Mouse (Mus musculus): ENCODE data around the gene Dact2.
A peak's percentile ranks its signal among the peaks of the same experiment; 100 is the strongest.

Dact2 gene

DNA sequence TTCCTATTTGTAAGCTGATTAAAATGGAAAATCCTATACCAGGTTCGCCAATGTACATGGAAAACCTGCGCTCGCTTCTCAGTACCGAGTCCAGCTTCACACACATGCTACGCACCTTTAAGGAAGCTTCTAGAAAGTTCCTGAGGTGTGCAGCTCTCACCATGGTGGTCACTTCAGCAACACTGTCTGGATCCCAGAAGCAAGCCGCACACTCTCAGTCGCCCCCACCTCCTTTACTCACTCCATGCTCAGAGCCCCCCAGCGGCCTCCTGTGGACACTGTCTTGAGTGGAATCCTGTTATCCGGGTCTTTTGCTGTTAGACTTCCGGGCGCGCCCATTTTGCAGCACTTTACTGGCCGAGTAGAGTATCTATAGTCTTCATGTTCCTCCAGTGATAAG, at the start of gene Dact2:
Gene Dact2 (minus strand): TSS at position 244 of the 400 bp plus-strand sequence.
- no peak for DNase-seq (ENCODE audit: low read depth, low spot score)

DNA sequence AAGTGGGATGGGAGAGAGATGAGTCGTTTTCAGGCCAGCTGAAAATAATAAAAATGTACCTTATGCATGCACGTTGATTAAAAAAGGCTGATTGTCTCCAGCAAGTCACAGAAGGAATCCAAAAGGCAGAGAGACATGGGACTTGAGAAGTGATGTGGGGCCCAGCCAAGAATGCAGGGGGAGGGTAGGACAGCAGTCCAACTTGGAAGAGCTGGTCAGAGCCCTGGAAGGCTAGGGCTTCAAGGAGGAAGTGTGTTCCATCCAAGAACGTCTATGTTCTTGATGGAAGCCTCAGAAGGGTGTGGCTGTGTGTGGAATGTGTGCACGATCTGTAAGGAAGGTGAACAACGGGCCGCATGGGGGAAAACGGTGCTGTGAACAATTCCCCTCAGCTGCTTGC, 48.4 kb upstream of the Dact2 start:
- DNase-seq (ENCODE audit: low read depth, low spot score): no peak

DNA sequence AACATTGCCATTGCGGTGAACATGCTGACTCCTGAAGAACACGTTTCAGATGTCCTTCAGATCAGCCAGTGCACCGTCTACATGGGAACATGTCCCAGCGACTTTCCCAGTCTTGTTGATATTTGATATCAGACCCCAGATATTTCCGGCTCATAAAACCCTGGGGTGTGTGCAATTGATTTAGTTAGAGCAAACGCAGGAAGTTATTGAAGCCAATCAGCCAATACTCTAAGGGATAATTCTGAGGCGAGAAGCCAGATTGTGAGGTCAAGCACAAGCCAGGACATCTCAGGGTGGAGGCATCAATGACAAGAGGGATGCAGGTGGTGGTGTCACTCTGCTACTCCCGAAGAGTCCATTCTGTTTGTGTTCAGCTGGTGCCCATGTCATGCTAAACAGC, 46.3 kb upstream of the Dact2 start:
- no peak for DNase-seq (ENCODE audit: low read depth, low spot score)

DNA sequence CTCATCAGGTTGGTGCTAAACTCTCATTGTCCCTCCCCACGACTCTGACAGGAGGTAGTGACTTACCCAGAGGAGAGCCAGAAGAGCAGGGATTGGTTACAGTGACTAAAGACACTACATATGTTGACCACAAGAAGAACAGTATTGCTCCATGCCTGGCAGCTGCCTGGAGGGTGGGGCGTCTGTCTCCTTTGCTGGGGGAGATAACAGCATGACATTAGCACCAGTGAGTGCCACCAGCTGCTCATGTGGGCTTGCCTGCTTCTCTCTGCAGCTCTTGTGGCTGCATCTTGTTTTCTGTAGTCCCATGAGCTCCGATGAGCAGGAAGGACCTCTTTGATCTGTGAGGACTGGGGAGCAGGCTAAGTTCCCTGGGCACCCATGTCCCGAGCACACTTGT, 45.5 kb upstream of the Dact2 start:
- no peak for DNase-seq (ENCODE audit: low read depth, low spot score)

DNA sequence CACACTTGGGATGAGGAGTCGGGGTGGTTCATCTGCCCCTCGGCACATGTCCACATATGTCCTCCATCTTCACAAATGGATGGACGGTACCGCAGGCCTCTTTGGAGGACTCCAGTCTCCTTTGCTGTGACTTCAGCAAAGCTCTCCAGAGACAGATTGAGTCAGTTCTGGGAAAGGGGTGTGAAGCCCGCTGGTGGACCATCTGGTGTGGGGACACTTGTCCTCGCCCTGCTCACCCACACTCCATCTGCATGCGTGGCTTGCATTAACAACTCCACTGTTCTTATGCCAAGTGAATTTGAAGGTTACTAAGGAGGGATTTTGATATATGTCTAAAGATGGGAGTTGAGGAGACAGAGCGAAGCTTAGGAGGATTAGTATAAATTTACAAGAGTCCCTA, 43.8 kb upstream of the Dact2 start:
- no peak for DNase-seq (ENCODE audit: low read depth, low spot score)

DNA sequence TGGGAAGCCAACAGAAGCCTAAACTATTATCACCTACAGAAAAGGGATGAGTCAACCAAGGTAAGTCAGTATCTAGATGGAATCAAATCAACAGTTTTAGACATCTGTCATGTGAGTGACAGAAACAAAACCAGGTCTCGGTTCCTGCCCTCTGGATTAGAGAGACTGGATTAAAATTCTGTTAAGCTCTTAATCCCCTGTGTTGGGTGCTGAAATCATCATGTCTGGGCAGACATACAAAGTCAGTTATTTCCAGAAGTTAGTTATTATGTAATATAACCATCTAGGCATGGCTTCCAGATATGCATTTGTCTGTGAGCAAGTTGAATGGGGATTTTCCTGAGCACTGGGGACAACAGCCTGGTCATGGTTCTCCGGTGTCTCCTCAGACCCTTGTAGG, 42.2 kb upstream of the Dact2 start:
- no peak for DNase-seq (ENCODE audit: low read depth, low spot score)

DNA sequence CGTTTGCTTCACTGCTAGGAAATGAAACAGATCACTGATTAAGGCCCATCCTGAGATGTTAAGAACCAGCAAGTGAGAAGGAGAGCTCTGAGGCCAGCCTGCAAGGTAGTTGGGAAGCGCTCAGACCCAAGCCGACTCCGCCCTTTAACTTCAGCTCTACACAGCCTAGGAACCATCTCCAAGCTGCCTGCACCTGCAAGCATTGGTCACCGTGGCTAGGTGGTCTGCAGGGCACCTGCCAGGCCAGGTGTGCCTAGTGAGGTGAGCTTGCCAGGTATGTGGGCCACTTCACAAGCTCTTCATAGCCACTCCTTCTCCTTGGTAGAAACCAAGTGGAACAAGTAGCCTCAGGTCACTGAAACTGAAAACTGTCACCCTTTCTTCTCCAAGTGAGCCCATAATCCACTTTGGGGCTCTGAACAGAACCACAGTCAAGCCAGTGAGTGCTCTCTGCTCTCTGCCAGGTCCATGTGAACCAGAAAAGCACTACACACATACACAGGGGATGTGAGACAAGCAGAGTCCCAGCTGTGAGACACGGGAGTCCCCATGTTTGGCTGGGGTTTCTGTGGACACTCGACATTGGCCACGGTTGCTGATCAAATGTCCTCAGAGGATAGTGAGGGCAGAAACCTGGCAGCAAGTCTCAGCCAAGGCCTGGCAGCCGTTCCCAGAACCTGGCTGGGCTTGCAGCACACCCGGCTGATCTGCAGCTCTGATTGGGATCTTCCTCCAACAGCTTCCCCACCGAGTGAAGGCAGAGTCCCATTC, 40.3 kb upstream of the Dact2 start:
- DNase-seq (ENCODE audit: low read depth, low spot score): no peak

DNA sequence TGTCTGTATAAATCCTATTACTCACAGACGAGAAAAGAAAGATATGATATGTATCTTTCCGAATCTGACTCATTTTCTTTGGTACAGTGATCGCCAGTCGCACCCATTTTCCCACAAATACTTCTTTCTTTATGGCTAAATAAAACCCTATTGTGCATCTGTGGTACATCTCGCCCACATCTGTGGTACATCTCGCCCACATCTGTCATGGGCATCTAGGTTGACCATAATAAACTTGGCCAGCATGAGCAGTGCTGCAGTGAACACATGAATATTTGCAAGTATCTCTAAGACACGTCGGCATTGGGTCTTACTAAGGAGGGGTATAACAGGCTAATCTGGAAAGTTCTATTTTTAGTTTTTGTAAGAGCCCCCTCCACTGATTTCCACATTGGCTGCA, 38.5 kb upstream of the Dact2 start:
- DNase-seq (ENCODE audit: low read depth, low spot score): no peak

DNA sequence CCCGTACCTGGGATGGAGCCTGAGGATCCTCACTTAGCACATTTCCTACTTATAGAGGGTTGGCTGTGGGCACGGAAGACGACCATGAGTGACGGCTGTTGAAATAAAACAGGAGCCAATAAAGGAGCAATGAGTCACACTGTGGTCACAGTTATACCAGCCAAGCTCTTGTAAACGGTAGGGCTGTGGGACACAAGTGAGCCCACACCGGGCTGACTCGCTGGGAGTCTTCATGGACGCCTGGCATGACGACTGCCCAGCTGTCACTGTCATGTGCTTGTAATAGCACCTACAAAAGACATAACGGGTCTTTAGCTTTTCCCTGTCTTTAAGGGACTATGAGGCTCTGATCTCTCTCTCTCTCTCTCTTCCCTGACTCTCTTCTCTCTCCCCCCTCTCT, 35.9 kb upstream of the Dact2 start:
- DNase-seq (ENCODE audit: low read depth, low spot score): no peak

DNA sequence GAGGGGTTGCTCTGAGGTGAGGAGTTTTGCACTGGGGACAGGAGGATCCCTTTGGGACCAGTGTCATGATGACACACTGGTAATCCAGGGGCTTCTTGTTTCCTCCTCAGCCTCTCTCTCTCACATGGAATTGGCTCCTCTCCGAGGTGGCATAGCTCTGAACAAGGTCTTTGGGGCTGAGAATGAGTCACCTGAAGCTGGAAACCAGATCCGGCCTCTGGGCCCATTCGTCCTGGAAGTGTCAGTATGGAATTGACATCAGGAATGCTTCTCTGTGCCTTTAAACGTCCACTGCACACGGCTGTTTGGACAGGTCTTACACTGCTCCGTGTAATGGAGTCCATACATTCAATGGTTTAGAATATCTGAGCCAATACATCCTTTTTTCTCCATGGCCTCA, 33.0 kb upstream of the Dact2 start:
- no peak for DNase-seq (ENCODE audit: low read depth, low spot score)

DNA sequence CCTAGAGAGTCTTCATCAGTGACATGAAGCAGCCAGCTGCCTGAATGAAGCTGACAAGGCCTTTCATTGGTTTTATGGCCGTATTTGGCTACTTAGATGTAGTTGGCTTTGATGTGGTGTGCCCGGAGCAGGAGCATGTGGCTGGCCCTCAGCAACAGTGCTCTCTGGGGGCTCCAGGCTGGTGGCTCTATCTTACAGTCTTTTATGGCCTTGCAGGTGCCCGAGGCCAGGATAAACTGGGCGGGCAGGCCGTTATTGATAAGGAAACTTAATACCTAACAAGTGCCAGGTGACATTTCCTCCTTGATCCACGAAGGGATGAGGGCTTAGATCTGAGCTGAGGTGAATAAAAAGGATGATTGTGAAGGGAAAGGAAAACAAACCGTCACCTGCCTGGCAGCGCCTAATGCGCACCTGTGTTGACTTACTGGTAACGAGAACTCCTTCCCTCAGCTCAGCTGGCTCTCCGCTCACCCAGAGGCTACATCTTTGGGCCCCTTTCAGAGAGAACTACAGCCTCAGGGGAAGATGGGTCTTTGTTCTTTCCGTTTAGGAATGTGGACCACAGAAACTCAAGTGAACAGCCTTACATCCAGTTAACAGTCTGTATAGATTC, 30.8 kb upstream of the Dact2 start:
- DNase-seq (ENCODE audit: low read depth, low spot score): no peak

DNA sequence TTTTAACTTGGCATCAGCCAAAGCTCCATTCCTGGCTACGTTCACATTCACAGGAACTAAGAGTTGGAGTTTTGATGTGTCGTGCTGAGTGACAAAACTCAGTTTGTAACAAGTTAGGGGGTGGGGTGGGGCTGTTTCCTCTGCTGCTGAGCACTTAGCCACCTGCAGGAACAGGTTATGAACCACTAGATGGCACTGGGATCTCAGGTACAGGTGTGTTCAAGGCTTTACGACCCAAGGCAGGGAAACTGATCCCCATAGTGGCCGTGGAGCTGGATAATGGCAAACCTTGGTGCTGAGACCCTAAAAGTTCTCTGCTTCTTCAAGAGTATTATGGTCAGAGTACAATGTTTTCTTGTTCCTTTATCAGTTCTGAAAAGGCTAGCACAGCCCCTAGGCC, 29.6 kb upstream of the Dact2 start:
- no peak for DNase-seq (ENCODE audit: low read depth, low spot score)

DNA sequence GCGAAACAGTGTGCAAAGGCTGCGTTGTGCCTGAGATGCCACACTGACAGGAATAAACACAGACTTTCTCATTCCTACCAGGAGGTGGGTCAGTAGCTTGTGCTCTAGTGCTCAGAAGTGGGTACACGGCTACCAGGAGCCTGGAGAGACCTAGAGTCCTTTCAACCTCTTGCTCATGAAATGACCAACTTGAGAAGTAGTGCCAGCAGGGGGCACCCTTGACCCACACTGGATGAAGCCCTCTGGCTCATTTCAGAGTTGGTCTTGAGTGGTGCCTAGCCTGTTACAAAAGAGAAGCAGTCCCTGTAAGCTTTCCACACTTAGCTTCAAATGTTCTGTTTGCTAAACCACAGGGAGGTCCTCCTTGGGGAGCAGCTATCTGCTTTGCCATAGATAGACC, 28.5 kb upstream of the Dact2 start:
- DNase-seq (ENCODE audit: low read depth, low spot score): peak; percentile 87

DNA sequence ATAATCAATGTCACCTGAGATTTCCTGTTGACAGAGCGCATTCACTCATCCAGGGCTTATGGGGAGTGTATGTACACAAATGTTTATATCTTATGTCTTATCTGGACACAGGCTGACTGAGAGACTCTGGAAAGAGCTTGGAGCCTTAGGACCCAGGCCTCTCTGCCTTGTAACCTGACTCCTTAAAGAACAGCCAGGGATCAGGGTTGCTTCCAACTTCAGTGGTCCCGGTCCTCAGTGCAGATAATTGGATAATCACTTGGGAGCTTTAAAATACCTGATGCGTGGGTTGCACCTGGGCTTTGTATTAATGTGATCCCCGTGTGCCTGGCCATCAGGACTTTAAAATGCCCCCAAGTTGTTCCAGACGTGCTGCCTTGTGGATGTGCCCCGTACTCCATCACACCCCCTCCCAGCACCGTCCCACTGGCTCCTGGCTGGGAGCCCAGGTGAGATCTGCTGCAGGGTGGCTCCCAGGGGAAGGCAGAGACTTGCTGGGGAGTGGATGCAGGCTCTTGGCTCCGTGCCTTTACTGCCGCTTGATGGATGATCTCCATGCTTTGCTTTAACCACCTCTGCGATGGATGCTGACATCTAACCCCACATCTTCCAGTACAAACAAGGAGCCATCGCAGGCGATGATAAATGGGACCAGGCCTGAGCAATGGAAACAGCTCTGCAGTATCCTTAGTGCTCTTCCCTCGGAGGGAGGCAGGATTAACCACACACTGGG, 26.8 kb upstream of the Dact2 start:
- DNase-seq (ENCODE audit: low read depth, low spot score): no peak

DNA sequence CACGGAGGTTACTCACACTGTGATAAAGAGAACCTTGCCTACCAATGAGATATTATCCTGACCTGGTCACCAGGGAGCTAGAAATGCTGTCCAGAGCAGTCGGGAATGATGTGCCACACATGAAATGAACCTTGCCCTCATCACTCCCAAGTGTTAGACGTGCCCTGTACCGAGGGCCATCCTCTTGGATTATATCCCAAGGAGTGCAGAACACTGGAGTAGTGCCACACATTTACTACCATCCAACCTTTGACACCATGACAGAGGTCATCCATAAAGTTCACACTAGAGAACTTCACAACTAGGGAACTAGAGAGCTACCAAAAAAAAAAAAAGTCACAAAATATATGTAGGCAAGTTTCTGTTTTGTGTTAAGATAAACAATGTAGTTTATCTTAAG, 24.3 kb upstream of the Dact2 start:
- DNase-seq (ENCODE audit: low read depth, low spot score): no peak

DNA sequence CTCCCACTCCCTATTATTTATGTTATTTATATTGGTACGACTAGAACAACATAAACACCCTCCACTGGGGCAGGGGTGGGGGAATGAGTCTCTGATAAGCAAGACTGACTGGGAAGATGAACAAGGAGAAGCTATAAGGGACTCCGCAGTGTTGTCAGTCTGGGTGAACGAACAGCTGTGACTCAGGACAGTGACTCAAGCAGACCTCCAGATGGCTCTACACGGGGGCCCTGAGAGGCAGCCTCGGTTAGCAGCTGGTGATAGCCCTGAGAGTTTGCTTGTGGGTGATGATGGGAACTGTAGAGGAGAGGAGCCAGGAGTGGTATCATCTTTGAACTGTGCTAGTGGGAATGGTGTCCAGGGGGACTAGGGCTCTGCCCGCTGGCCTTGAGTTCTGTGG, 23.5 kb upstream of the Dact2 start:
- no peak for DNase-seq (ENCODE audit: low read depth, low spot score)

DNA sequence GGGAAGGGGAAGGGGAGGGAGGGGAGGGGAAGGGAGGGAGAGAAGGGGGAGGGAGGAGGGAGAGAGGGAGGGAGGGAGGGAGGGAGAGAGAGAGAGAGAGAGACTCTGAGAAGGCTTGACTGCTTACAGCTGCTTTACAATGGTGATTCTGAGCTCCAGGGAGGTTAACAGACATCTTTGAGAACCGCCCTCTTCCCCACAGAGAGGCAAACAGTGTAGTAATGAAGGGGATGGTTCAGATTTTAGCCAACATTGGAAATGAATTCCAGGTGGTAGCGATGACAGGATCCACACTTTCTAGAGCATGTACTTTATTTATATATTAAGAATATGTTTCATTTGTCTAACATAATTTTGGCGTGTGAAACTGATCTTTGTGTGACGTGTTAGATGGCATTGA, 22.7 kb upstream of the Dact2 start:
- no peak for DNase-seq (ENCODE audit: low read depth, low spot score)

DNA sequence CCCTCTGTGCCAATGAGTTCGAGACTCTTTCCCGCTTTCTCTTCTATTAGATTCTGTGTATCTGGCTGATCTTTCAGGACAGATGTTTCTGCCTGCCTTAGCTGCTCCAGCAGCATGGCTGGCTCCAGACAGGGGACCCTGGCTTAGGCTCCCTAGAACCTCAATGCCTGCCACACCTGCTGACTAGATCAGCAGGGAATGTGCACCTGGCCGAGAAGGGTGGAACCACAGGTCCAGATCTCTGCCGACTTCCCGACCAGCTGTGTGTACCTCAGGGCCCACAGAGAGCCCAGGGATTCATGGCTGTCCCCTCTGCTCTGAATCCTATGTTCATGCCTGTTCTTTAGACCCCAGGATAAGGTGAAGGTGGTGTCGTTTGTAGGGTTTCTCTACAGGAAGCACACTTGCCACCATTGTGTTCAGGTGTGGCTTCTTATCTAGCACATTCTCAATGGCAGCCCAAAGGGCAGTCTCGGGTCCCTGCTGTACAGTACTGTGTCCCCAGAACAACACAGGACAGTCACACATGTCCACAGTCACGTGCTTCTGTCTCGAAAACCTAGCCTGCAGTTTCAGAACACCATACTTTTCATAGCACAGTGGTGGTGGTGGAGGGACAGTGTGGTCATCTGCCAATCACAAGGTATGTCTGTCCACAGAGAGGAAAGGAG, 22.0 kb upstream of the Dact2 start:
- no peak for DNase-seq (ENCODE audit: low read depth, low spot score)

DNA sequence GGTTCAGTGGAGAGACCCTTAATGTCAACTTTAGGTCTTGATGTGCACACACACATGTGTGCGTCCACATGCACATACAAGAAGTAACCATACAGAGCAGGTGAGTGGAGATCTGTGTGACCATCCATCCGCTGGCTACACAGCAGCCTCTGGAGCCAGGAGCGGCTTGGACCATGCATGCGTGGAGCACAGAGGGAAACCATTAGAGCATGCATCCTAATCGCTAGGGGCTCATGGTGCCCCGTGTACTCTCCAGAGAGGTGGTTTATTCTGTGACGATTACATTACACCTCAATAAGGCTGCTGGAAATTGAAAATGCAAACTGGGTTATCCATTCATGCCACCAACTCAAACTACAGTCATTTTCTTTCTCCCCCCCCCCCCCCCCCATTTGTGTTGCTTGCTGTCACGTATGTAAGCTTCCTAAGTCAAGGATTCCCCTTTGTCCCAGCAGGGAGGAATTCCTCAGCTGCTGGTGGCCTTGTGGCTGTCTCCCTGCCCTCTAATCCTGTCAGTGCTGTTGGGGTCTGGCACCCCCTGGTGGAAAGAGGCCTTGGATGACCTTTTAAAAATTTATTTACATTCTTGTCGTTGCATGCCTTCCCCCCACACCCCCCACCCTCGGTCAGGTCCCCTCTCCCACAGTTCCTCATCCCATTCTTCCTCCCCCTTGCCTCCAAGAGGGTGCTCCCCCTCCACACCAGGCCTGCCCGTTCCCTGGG, 17.9 kb upstream of the Dact2 start:
- DNase-seq (ENCODE audit: low read depth, low spot score): no peak

DNA sequence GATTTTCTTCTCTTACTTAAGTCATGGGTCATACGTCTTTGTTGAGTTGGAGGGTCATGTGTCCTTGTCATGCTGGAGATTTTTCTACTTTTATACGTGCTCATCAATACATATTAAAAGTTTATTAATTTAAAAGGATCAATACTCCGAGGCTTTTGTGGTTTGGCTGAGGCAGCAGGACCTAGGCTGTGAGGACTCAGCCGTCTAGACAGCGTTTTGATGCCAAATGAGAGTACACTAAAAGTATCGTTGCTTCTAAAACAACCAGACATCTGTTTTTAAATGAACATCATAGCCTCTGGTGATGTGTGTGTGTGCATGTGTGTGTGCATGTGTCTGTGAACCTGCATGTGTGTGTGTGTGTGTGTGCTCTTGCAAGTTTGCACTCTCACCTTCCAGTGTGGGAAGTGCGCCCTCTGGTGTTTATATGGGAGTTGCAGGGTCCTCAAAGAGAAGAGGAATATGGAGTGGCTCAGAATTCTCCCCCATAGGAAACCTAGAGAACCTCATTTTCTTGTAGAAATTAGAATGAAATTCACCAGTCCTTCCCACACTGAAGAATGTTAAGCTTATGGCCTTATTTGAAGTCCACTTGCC, 16.6 kb upstream of the Dact2 start:
- peak; percentile 71 for DNase-seq (ENCODE audit: low read depth, low spot score)

DNA sequence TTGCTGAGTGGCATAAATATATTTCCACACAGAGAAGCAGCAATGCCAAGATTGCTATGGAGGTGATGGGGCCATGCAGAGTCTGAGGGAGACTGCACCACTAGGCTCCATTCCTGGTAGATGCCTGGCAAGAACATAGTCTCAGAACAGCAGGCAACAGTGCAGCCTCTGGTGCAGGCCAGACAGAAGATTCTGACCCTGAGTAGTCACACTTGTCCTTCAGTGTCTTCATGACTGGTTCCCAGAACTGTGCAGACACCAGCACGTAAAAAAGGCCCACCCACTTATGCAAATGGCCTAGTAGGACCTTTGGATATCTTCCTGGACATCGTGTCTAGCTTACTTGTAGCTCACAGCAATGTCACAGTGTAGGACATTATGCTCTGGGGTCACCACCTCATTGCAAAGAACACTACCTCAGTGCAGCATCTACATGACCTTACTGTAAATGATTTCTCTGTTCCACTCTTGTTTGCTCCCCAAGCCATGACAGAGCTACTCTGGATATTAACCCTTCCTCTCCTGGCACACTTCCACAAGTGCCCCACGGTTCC, 9.9 kb upstream of the Dact2 start:
- DNase-seq (ENCODE audit: low read depth, low spot score): no peak
